ENCODE assay signal across 8 mouse cellular contexts in genomic region chr13:93771588-93772278, GRCm38 (mm10). TPM values are rescaled to one million over a fixed set of nuclear protein-coding genes. Genes with fewer than 3 reads are reported as not detected.
DNase-seq lines count a peak whose midpoint lies in the region; ATAC-seq lines count a peak whose summit lies in the region.

TSS of gene Arsb (plus strand) at chr13:93771630.

- peak; percentile 93 for ATAC-seq in hindbrain, embryonic 13.5 days (ENCODE audit: low FRiP score)

- H3K36me3 ChIP-seq in hindbrain, embryonic 13.5 days, result no peaks in the 10 kb centered on the region

- H3K4me2 ChIP-seq in hindbrain, embryonic 13.5 days, result peak within 1 kb of the TSS; percentile 90

- peak within 1 kb of the TSS; percentile 88 for H3K9ac ChIP-seq in hindbrain, embryonic 13.5 days

- peak within 1 kb of the TSS; percentile 62 for H3K4me3 ChIP-seq in hindbrain, embryonic 13.5 days

- H3K27ac ChIP-seq in hindbrain, embryonic 13.5 days, result peak within 1 kb of the TSS; percentile 91

- peak; percentile 86 for DNase-seq in R1 (ENCODE audit: low read depth, low spot score)
- peak; percentile 92 for DNase-seq in cerebellum, postnatal 25 days
- DNase-seq in frontal cortex, postnatal 25 days (ENCODE audit: low spot score in 2 of 2), result peak; percentile 60 to 63
- DNase-seq in layer of hippocampus, postnatal 36 days, result peak; percentile 78 to 80
- DNase-seq in lung, postnatal 25 days (ENCODE audit: low spot score), result peak; percentile 85
- DNase-seq in retina, adult 2 months (ENCODE audit: low read depth, low spot score), result peak; percentile 64
- DNase-seq in thymus, postnatal 25 days, result peak; percentile 70

- H3K4me1 ChIP-seq in hindbrain, embryonic 13.5 days (replicated peaks), result peaks cover 19% of the 10 kb centered on the region

- H3K27me3 ChIP-seq in hindbrain, embryonic 13.5 days, result 0 out of 2 replicates have a peak, but pooled peaks cover 5% of the 10 kb centered on the region

- H3K9me3 ChIP-seq in hindbrain, embryonic 13.5 days, result no peaks in the 10 kb centered on the region

- under 1% methylated on average over 65 of the region's 66 CpGs for WGBS in hindbrain, embryonic 13.5 days

RNA-seq across cellular contexts. Expression of gene Arsb, which starts in this region (rescaled TPM):
- polyA plus RNA-seq in hindbrain, embryonic 13.5 days (2015; fragmentation: Nextera tagmentation; extraction: Ambion mirVana), result 6.1 and 7.4 TPM in 2 replicates
- 10 to 100 TPM; 83.4 to 88.0 TPM for total RNA-seq in layer of hippocampus, postnatal 36 days (2021)

Comparison
In these comparisons a context has a peak if more than half of its experiments do, and no peak if none do; other contexts are left out.
1. Peak in every context shown above with its lines: DNase-seq, ATAC-seq, H3K4me3 ChIP-seq and H3K27ac ChIP-seq.